Mouse (Mus musculus) testis, adult 2 months (tissue): ENCODE measurements around the gene Gm37419. TPM values are rescaled to one million over a fixed set of nuclear protein-coding genes. Genes with fewer than 3 reads are reported as not detected.

ENCODE experiments used
- H3K27ac ChIP-seq: fragments of 200-500 bp; 2 replicates; pipeline ENCODE4 v1.5.1; 2012; ENCODE audit warnings: low read depth, low read length; ENCODE audit not compliant: control insufficient read depth, insufficient read depth
- H3K27me3 ChIP-seq: fragments of 200-500 bp; 2 replicates; pipeline ENCODE4 v1.6.1; 2012; ENCODE audit warnings: mild to moderate bottlenecking, low read length, moderate library complexity; ENCODE audit not compliant: control insufficient read depth, insufficient read depth
- H3K36me3 ChIP-seq: fragments of 200-500 bp; 2 replicates; pipeline ENCODE4 v1.6.1; 2012; ENCODE audit warnings: mild to moderate bottlenecking, low read length; ENCODE audit not compliant: control insufficient read depth, insufficient read depth
- H3K4me1 ChIP-seq: fragments of 200-500 bp; 2 replicates; pipeline ENCODE4 v1.6.1; 2012; ENCODE audit warnings: low read length; ENCODE audit not compliant: control insufficient read depth, insufficient read depth
- H3K4me3 ChIP-seq: fragments of 200-500 bp; 2 replicates; pipeline ENCODE4 v1.5.1; 2012; ENCODE audit warnings: low read depth, mild to moderate bottlenecking, low read length, moderate library complexity, mixed read lengths; ENCODE audit not compliant: control insufficient read depth
- CTCF ChIP-seq: fragments of 200-500 bp; IDR thresholded peaks from 2 replicates; pipeline ENCODE4 v1.5.1; 2012; ENCODE audit warnings: low read depth, mild to moderate bottlenecking, inconsistent platforms, low read length, moderate library complexity; ENCODE audit not compliant: control insufficient read depth, insufficient read depth, insufficient replicate concordance
- POLR2A ChIP-seq: fragments of 200-500 bp; IDR thresholded peaks from 2 replicates; pipeline ENCODE4 v1.6.1; 2012; ENCODE audit warnings: low read depth, mild to moderate bottlenecking, inconsistent platforms, low read length, moderate library complexity; ENCODE audit not compliant: control insufficient read depth
- polyA plus RNA-seq: library from polyadenylated mRNA; depleted of rRNA; stranded (reverse); fragments of >200 nt; gene quantifications from 2 replicates; pipeline ENCODE4 v1.2.3, GENCODE M21; 2012

Gm37419 gene
- polyA plus RNA-seq, 1 experiment = not detected

- TF ChIP-seq POLR2A (no peak), CTCF (no peak)
- Histone ChIP-seq H3K36me3 (no peaks in the 10 kb centered on the region), H3K4me3 (no peak overlapping the region), H3K27me3 (no peaks in the 10 kb centered on the region), H3K27ac (no peak overlapping the region), H3K4me1 (peaks cover 6% of the 10 kb centered on the region)
Measured at GRCm38 (mm10) chr16:23972126-23972740, 16.0 kb upstream of the Gm37419 start.

- Histone ChIP-seq H3K4me3 (no peak overlapping the region), H3K4me1 (peaks cover 4% of the 10 kb centered on the region), H3K27me3 (no peaks in the 10 kb centered on the region), H3K27ac (no peak overlapping the region), H3K36me3 (no peaks in the 10 kb centered on the region)
- TF ChIP-seq POLR2A (no peak), CTCF (no peak)
Measured at GRCm38 (mm10) chr16:23972901-23973300, 15.4 kb upstream of the Gm37419 start.

- H3K4me1 ChIP-seq = no peaks in the 10 kb centered on the region
- H3K27ac ChIP-seq = no peak overlapping the region
- TF ChIP-seq CTCF = no peak
- no peak for TF ChIP-seq POLR2A
- H3K36me3 ChIP-seq = no peaks in the 10 kb centered on the region
- H3K4me3 ChIP-seq = no peak overlapping the region
- no peaks in the 10 kb centered on the region for H3K27me3 ChIP-seq
Measured at GRCm38 (mm10) chr16:23973635-23974367, 14.5 kb upstream of the Gm37419 start.

DNA sequence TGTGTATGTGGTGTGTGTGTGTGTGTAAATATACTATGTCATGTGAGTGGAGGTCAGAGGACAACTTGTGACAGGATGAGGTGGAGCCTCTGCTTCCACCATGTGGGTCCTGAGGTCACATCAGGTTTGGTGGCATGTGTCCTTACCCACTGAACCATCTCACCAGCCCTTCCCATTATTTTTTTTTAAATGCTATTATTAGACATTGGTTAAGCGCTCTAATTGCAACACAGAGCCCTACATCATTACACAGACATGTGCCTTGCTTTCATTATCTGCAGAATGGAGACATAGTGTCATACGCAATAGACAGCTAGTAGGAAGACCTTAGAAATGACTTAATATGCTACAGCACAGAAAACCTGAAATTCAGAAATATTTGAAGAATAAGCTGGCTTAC, 12.1 kb upstream of the Gm37419 start:
- peaks cover 4% of the 10 kb centered on the region for H3K4me1 ChIP-seq
- H3K27ac ChIP-seq = no peak overlapping the region
- no peaks in the 10 kb centered on the region for H3K36me3 ChIP-seq
- H3K27me3 ChIP-seq = no peaks in the 10 kb centered on the region
- no peak overlapping the region for H3K4me3 ChIP-seq
- TF ChIP-seq POLR2A (no peak), CTCF (no peak)

DNA sequence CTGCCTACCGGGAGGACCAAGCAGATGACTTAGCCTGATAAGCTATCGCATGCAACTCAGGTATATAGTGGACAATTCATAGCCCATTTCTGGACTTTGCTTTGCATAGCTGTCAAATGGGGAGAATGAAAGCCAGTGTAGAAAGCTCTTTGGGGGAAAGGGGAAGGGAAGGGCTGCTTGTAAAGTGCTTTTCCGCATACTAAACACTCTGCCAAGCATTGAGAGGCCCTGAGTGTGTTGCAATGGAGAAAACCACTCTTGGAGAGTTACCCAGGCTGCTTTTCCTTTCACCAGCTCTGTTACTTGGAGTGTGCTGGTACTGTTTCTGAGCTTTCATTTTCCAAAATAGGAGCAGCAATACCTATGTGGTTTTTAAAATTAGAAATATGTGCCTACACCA, 10.6 kb upstream of the Gm37419 start:
- Histone ChIP-seq H3K27ac (no peak overlapping the region), H3K4me1 (peaks cover 11% of the 10 kb centered on the region), H3K36me3 (no peaks in the 10 kb centered on the region), H3K4me3 (no peak overlapping the region), H3K27me3 (no peaks in the 10 kb centered on the region)
- TF ChIP-seq CTCF (no peak), POLR2A (no peak)

DNA sequence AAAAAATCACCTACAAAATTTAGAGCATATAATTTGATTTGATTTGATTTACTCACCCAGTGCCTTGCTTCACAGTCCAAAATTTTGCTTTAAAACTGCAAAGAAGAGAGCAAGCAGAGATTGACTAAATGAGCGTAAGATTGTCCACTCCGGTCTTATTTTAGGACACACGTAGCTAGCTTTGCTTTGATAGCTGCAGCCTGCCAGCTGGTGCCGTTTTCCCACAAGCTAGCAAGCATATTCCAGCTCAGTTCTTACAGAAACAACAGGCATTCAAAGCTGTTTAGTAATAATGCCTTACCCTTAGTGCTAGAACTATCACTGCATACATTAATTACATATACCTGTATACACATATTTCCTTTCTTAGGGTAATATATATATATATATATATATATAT, 9.8 kb upstream of the Gm37419 start:
- TF ChIP-seq POLR2A (no peak), CTCF (no peak)
- H3K4me1 ChIP-seq = peaks cover 12% of the 10 kb centered on the region
- no peak overlapping the region for H3K27ac ChIP-seq
- H3K27me3 ChIP-seq = no peaks in the 10 kb centered on the region
- H3K36me3 ChIP-seq = no peaks in the 10 kb centered on the region
- H3K4me3 ChIP-seq = no peak overlapping the region

DNA sequence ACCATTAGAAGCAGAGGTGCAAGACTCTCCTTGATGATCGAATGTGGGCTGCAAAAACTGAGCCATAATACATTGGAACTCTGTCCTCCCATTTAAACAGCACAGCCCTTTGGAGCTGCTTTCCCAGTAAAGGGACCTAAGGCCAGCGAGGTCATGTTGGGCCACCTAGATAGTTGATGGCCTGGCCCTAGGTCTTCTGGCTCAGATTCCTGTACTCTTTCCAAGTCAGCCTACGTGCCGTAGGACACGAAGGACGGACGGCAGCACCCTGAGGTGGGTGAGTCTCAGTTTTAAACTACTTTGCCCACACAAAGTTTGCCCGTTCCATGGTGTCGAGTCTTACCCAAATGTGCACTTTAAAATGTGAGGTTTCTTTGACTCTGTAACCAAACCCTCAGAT, 8.8 kb upstream of the Gm37419 start:
- Histone ChIP-seq H3K27ac (no peak overlapping the region), H3K36me3 (no peaks in the 10 kb centered on the region), H3K4me3 (no peak overlapping the region), H3K4me1 (peaks cover 14% of the 10 kb centered on the region), H3K27me3 (no peaks in the 10 kb centered on the region)
- TF ChIP-seq POLR2A (no peak), CTCF (no peak)

GRCm38 (mm10) chr16:23980201-23980870, 7.9 kb upstream of the Gm37419 start:
- H3K4me1 ChIP-seq = peaks cover 20% of the 10 kb centered on the region
- H3K4me3 ChIP-seq = no peak overlapping the region
- no peak overlapping the region for H3K27ac ChIP-seq
- no peaks in the 10 kb centered on the region for H3K36me3 ChIP-seq
- no peak for TF ChIP-seq POLR2A
- no peak for TF ChIP-seq CTCF
- no peaks in the 10 kb centered on the region for H3K27me3 ChIP-seq
